Mouse (Mus musculus) hematopoietic stem cell, adult 5-6 weeks (primary cell): ENCODE data around the gene Gm37240. TPM values are rescaled to one million over a fixed set of nuclear protein-coding genes. Genes with fewer than 3 reads are reported as not detected.

Experiments
- ATAC-seq, 2 experiments: fragments of 125-278 bp in 1 of 2; replicated peaks in 1 of 2; 2 replicates each; pipeline ENCODE4 v1.8.0; 2016 to 2017; ENCODE audit warnings: inconsistent platforms in 2 of 2, mild to moderate bottlenecking in 2 of 2, moderate number of reproducible peaks in 2 of 2, low read depth in 1 of 2, moderate TSS enrichment in 1 of 2; ENCODE audit not compliant: low FRiP score in 2 of 2, poor library complexity in 2 of 2, severe bottlenecking in 2 of 2, insufficient read depth in 1 of 2, low TSS enrichment in 1 of 2
- total RNA-seq: library from RNA; stranded (forward); fragments of 172-1452, 232-1000 nt; gene quantifications from 2 replicates; pipeline ENCODE4 v1.2.3, GENCODE M21; 2017

Gene Gm37240
- total RNA-seq, 1 experiment from 2014 or later, result not detected

- ATAC-seq, result no peak
These were observed 546.8 kb downstream of the Gm37240 start for GRCm38 (mm10) chr3:85340491-85340890.

- ATAC-seq, result no peak
These were observed 547.4 kb downstream of the Gm37240 start for GRCm38 (mm10) chr3:85339926-85340325.

- no peak for ATAC-seq
These were observed 548.0 kb downstream of the Gm37240 start for GRCm38 (mm10) chr3:85339269-85339820.

GRCm38 (mm10) chr3:85338755-85339095 is 548.6 kb downstream of the Gm37240 start:
- ATAC-seq, result no peak

- no peak for ATAC-seq
These were observed 549.2 kb downstream of the Gm37240 start for GRCm38 (mm10) chr3:85337881-85338754.

- ATAC-seq, result no peak
These were observed 551.8 kb downstream of the Gm37240 start for GRCm38 (mm10) chr3:85335517-85335916.

- no peak for ATAC-seq
These were observed 555.0 kb downstream of the Gm37240 start for GRCm38 (mm10) chr3:85332276-85332675.

- ATAC-seq, result no peak
These were observed 569.1 kb downstream of the Gm37240 start for GRCm38 (mm10) chr3:85318256-85318655.

- no peak for ATAC-seq
These were observed 570.0 kb downstream of the Gm37240 start for GRCm38 (mm10) chr3:85317306-85317705.

- ATAC-seq, result no peak
These were observed 572.4 kb downstream of the Gm37240 start for GRCm38 (mm10) chr3:85314961-85315360.

GRCm38 (mm10) chr3:85313646-85314255 is 573.6 kb downstream of the Gm37240 start:
- ATAC-seq, result no peak

GRCm38 (mm10) chr3:85311176-85311575 is 576.1 kb downstream of the Gm37240 start:
- no peak for ATAC-seq

GRCm38 (mm10) chr3:85310401-85310989 is 576.8 kb downstream of the Gm37240 start:
- no peak for ATAC-seq

- no peak for ATAC-seq
These were observed 578.1 kb downstream of the Gm37240 start for GRCm38 (mm10) chr3:85309168-85309567.

- ATAC-seq, result no peak
These were observed 578.6 kb downstream of the Gm37240 start for GRCm38 (mm10) chr3:85308706-85309105.

GRCm38 (mm10) chr3:85301851-85302250 is 585.5 kb downstream of the Gm37240 start:
- no peak for ATAC-seq

GRCm38 (mm10) chr3:85301336-85301735 is 586.0 kb downstream of the Gm37240 start:
- no peak for ATAC-seq
